Mouse (Mus musculus) thymus, adult 2 months (tissue): ENCODE results near the gene Sowahb. TPM values are rescaled to one million over a fixed set of nuclear protein-coding genes. Genes with fewer than 3 reads are reported as not detected.
A peak's percentile ranks its signal among the peaks of the same experiment; 100 is the strongest.

ENCODE experiments used
- DNase-seq: peaks from one replicate; pipeline ENCODE4 v3.0.0; 2021
- H3K27ac ChIP-seq: fragments of 200-500 bp; 2 replicates; pipeline ENCODE4 v1.5.1; 2012; ENCODE audit warnings: low read length, control low read depth; ENCODE audit not compliant: control insufficient read depth, insufficient read depth
- H3K27me3 ChIP-seq: fragments of 200-500 bp; 2 replicates; pipeline ENCODE4 v1.6.1; 2012; ENCODE audit warnings: mild to moderate bottlenecking, low read length, moderate library complexity, mixed read lengths; ENCODE audit not compliant: control insufficient read depth, insufficient read depth
- H3K36me3 ChIP-seq: fragments of 200-500 bp; 2 replicates; pipeline ENCODE4 v1.6.1; 2012; ENCODE audit warnings: mild to moderate bottlenecking, low read length, moderate library complexity; ENCODE audit not compliant: control insufficient read depth, insufficient read depth
- H3K4me1 ChIP-seq: fragments of 200-500 bp; replicated peaks from 2 replicates; pipeline ENCODE4 v1.6.1; 2012; ENCODE audit warnings: low read length; ENCODE audit not compliant: control insufficient read depth, insufficient read depth
- H3K4me3 ChIP-seq: fragments of 200-500 bp; 2 replicates; pipeline ENCODE4 v1.5.1; 2012; ENCODE audit warnings: mild to moderate bottlenecking, low read length, control low read depth, moderate library complexity; ENCODE audit not compliant: control insufficient read depth, insufficient read depth
- CTCF ChIP-seq: fragments of 200-500 bp; IDR thresholded peaks from 2 replicates; pipeline ENCODE4 v1.5.1; 2012; ENCODE audit warnings: mild to moderate bottlenecking, control low read depth, low read length, moderate library complexity, borderline replicate concordance; ENCODE audit not compliant: control insufficient read depth, poor library complexity, insufficient read depth; ENCODE audit errors: extremely low read depth
- POLR2A ChIP-seq: fragments of 200-500 bp; IDR thresholded peaks from 2 replicates; pipeline ENCODE4 v1.6.1; 2012; ENCODE audit warnings: mild to moderate bottlenecking, low read length, control low read depth, moderate library complexity; ENCODE audit not compliant: control insufficient read depth, poor library complexity, insufficient read depth; ENCODE audit errors: extremely low read depth
- WGBS: fragments of 180-500 bp; shearing (Covaris S2); methylation state at CpG from one replicate; pipeline ENCODE4 v1.1.7; 2018; 5-methylcytosine and 5-hydroxymethylcytosine counted together
- polyA plus RNA-seq: library from polyadenylated mRNA; depleted of rRNA; stranded (reverse); fragments of >200 nt; gene quantifications from 2 replicates; pipeline ENCODE4 v1.2.3, GENCODE M21; 2012

Sowahb gene
- polyA plus RNA-seq, 1 experiment, result 0.65 TPM

DNA sequence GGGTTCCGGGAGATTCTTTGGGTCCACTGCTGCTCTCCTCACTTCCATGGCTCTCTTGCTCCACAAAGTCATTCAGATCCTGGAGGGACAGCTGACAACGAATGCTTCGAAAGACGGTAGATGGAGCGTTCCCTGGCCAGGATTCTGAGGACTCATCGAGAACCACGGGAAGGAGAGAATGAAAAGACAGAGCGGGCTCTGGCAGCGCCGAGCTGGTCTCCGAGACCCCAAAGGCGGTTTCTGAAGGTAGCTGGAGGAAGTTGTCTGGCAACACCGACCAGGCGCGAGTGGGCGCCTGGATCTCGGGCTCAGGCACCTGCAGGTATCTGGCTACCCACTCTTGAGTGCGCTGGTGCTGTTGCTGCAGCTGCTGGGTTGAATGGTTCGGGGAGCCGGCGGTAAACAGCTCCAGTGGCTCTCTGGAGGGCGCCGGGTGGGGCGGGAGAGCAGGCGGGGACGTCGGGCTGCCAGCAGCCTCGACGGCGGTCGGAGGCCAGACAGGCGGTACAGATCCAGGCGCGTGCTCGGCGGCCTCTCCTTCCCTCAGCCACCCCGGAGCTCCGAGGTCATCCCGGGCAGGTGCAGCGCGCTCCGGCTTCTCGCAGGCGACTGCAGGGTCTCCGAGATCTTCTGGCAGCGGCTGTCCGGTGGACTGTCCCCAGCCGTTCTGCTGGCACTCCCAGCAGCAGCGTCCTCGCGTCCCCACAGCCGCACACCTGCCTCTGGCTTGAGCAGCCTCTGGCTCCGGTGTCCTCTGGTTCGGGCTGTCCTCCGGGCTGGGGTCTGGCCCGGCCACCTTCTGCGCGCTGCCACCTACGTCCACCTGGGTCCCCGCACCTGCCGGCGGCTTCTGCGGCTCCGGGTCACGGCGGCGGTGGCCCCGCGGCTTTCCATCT lies 886 bp downstream of the Sowahb start:
- 4% methylated on average over 69 of the region's 69 CpGs for WGBS
- H3K36me3 ChIP-seq, result no peaks in the 10 kb centered on the region
- peaks cover 10% of the 10 kb centered on the region for H3K27me3 ChIP-seq
- no peak overlapping the region for H3K27ac ChIP-seq
- TF ChIP-seq CTCF, result no peak
- TF ChIP-seq POLR2A, result no peak
- DNase-seq, result no peak
- 0 out of 2 replicates have a peak overlapping the region, but pooled peaks have one; percentile 0 for H3K4me3 ChIP-seq
- no peaks in the 10 kb centered on the region for H3K4me1 ChIP-seq

DNA sequence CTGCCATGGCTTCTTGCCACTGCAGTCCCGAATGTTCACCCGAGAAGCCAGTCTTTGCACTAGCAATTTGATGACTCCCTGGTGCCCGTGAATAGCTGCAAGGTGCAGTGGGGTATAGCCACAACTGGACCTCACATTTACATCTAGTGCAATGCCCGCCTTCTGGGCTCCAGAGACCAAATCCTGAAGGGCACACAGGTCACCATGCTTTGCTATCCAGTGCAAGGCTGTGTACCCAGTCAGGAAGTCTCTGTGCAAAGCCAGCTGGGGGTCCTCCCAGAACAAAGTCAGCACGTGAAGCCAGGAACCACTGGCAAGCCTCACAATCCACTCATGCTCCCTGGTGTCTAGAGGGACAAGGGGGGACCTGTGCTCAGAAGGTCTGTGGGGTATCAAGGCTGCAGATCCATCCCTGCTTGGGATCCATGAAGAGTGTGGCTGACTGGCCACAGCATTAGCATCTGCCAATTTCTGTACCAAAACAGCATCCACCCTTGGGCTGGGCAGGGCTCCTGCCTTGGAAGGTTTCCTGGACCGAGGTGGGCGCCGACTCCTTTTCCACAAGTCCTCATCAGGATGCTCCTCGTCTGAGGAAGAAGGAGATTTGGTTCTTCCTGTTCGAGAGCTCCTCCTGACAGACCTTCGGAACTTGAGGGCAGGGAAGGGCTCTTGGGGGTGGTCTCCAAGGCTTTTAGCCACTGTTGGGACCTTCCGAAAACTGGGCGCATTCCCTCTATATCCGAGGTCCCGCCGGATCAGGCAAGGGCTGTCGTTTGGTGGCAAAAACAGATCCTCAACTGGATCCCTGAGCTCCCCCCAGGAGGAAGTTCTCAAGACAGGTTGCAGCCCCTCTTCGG lies 1.8 kb downstream of the Sowahb start:
- no peaks in the 10 kb centered on the region for H3K4me1 ChIP-seq
- WGBS, result 46% methylated on average over 18 of the region's 18 CpGs

DNA sequence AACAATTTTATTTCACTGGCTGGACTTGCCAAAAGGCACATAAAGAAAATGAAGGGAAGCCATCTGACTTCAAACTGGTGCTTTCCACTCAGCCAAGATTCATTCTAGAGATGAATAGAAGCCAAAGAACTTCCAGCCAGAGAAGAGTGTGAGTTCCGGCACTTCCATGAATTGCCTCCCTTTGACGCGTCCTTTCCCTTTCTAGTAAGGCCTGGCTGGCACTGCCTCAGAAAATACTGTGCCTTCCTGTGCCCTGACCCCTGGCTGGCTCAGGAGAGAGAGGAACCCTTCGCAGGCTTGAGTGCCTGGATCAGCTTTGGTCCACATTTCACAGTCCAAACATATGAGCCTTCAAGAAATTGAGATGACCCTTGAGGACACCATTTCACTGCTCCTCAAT lies 2.8 kb downstream of the Sowahb start:
- H3K4me3 ChIP-seq, result no peak overlapping the region
- WGBS, result 78% methylated on average over 4 of the region's 4 CpGs
- no peak for DNase-seq
- H3K36me3 ChIP-seq, result no peaks in the 10 kb centered on the region
- H3K27me3 ChIP-seq, result peaks cover 10% of the 10 kb centered on the region
- H3K4me1 ChIP-seq, result no peaks in the 10 kb centered on the region
- TF ChIP-seq POLR2A (no peak), CTCF (no peak)
- no peak overlapping the region for H3K27ac ChIP-seq

More for the DNA sequence above, 1.8 kb downstream of the Sowahb start:
- no peak for DNase-seq
- H3K27me3 ChIP-seq, result peaks cover 10% of the 10 kb centered on the region
- no peak for TF ChIP-seq POLR2A
- TF ChIP-seq CTCF, result no peak
- no peaks in the 10 kb centered on the region for H3K36me3 ChIP-seq
- H3K27ac ChIP-seq, result no peak overlapping the region
- H3K4me3 ChIP-seq, result no peak overlapping the region

DNA sequence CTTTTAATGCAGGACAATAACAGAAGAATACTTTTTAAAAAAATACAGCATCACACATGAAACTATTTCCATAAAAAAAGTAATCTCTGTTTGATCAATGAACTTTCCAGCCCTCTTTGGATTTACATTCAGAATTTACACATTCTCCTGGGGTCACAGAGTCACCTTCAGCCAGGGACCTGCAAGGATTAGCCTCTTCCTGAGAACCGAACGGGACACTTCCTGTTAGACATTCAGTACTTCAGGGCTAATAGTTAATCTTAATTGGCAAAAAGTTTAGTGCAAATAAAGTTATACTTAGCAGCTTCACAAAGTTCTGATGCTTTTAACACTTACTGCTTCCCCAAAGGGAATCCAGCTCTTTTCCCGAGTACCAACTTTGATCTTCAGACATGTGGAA lies 3.5 kb downstream of the Sowahb start:
- Histone ChIP-seq H3K27ac (no peak overlapping the region), H3K36me3 (no peaks in the 10 kb centered on the region), H3K4me1 (no peaks in the 10 kb centered on the region), H3K27me3 (peaks cover 10% of the 10 kb centered on the region), H3K4me3 (no peak overlapping the region)
- WGBS, result 44% methylated on average over 3 of the region's 3 CpGs
- DNase-seq, result no peak
- TF ChIP-seq CTCF (no peak), POLR2A (no peak)

DNA sequence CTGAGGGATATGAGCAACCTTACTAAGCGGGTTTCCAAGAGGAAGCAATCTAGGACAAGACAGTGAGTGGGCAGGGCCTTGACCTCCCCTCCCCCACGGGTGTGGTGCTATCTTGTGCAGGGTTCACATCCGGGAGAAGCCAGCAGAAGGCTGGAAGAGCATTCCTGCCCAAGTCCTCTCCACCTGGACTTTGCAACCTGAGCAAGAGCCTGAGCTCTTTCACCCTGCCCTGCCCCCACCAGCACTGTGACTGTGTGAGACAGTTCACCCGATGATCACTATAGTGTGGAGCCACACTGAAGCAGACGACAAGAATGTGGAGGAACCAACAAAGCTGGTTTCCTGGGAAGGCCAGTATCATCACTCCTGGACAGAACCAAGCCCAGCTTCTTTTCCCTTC lies 4.7 kb downstream of the Sowahb start:
- no peak for TF ChIP-seq CTCF
- TF ChIP-seq POLR2A, result no peak
- H3K36me3 ChIP-seq, result no peaks in the 10 kb centered on the region
- peaks cover 10% of the 10 kb centered on the region for H3K27me3 ChIP-seq
- no peak for DNase-seq
- no peak overlapping the region for H3K27ac ChIP-seq
- no peaks in the 10 kb centered on the region for H3K4me1 ChIP-seq
- WGBS, result 65% methylated on average over 5 of the region's 5 CpGs
- no peak overlapping the region for H3K4me3 ChIP-seq

DNA sequence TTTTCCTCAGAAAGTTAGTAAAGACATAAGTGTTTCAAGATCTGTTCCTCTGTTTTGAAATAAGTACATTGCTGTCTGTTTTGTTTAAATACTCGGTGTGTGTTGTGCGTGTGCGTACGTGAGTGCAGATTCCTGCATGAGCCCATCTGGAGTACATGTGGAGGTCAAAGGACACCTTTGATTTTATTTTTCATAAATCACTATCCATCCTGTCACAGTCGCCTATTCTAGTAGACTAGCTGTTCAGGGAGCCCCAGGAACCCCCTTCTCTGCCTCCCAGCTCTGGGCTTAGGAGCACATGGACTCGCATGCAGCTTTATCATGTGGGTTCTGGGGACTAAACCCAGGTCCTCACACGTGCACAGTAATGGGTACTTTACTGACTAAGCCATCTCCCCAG lies 8.6 kb downstream of the Sowahb start:
- 94% methylated on average over 7 of the region's 7 CpGs for WGBS
- Histone ChIP-seq H3K27me3 (no peaks in the 10 kb centered on the region; the same call in 1 of the 2 replicates), H3K36me3 (no peaks in the 10 kb centered on the region), H3K27ac (no peak overlapping the region), H3K4me1 (no peaks in the 10 kb centered on the region), H3K4me3 (no peak overlapping the region)
- no peak for DNase-seq
- TF ChIP-seq POLR2A (no peak), CTCF (no peak)
